Mouse (Mus musculus): ENCODE results near the gene Auts2. TPM values are rescaled to one million over a fixed set of nuclear protein-coding genes. Genes with fewer than 3 reads are reported as not detected.

The Auts2 gene
- polyA plus RNA-seq, 1 experiment from 2014 or later, result 7.5 TPM

DNA sequence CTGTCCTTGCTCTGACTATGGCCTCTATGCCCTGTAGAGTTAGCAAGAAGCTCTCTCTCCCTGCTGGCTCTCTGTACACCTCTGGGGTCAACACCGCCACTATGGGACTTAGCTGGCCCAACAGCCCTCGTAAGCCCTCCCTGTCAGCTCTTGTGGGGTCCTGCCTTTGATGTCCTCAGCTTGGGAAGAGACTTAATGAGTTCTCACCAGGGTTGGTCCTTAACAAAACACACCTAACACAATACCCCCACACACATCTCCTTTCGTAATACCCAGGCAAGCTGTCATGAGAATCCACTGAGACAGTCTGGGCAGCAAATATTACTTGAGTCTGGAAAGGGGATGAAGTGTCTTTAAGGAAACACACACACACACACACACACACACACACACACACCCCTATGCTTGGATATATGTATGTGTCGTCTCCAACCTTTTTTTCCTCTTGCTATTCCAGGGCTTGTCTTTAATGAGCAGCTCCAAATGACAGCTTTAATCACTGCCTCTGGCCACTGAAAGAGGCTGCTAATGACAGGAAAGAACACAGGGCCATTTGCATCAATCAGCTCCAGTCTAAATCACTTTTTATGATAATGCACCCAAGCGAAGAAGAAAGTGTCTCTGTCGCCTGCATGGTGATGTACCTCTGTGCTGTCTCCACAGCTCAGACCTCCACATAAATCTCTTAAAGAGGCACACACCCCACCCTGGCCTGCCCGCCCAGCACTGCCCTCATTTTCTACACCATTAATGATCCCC is 941.0 kb downstream of the Auts2 start:
- Histone ChIP-seq H3K9ac (ENCODE audit: low read depth, low read length) (no peak overlapping the region), H3K27ac (no peak overlapping the region), H3K4me2 (ENCODE audit: low read length) (no peak overlapping the region), H3K9me3 (replicated peaks; ENCODE audit: low read length) (no peaks in the 10 kb centered on the region), H3K4me1 (replicated peaks; ENCODE audit: insufficient read depth, low read length) (0 out of 2 replicates have a peak, but pooled peaks cover 5% of the 10 kb centered on the region), H3K27me3 (ENCODE audit: insufficient read depth, low read length) (no peaks in the 10 kb centered on the region), H3K36me3 (ENCODE audit: insufficient read depth, low read length) (no peaks in the 10 kb centered on the region), H3K4me3 (replicated peaks; ENCODE audit: low read depth, low read length) (no peak overlapping the region)
- peak; percentile 70 for DNase-seq (ENCODE audit: low spot score)
- 0 out of 2 replicates have a peak, but pooled peaks have one; percentile 31 for ATAC-seq (replicated peaks; ENCODE audit: low FRiP score, low read depth)
- no peak for TF ChIP-seq CTCF (IDR thresholded peaks at IDR 0.05; ENCODE audit: low read depth)
- 58% methylated on average over 7 of the region's 7 CpGs for WGBS

GRCm38 (mm10) chr5:131600325-131601125 is 942.6 kb downstream of the Auts2 start:
- 0 out of 2 replicates have a peak, but pooled peaks cover 5% of the 10 kb centered on the region for H3K4me1 ChIP-seq (replicated peaks; ENCODE audit: insufficient read depth, low read length)
- H3K27ac ChIP-seq, result no peak overlapping the region
- peak; percentile 62 for DNase-seq (ENCODE audit: low spot score)
- H3K4me3 ChIP-seq (replicated peaks; ENCODE audit: low read depth, low read length), result no peak overlapping the region
- no peak overlapping the region for H3K4me2 ChIP-seq (ENCODE audit: low read length)
- H3K36me3 ChIP-seq (ENCODE audit: insufficient read depth, low read length), result no peaks in the 10 kb centered on the region
- no peak overlapping the region for H3K9ac ChIP-seq (ENCODE audit: low read depth, low read length)
- WGBS, result 31% methylated on average over 14 of the region's 14 CpGs
- ATAC-seq (replicated peaks; ENCODE audit: low FRiP score, low read depth), result peak; percentile 77
- no peaks in the 10 kb centered on the region for H3K9me3 ChIP-seq (replicated peaks; ENCODE audit: low read length)
- no peak for TF ChIP-seq CTCF (IDR thresholded peaks at IDR 0.05; ENCODE audit: low read depth)
- no peaks in the 10 kb centered on the region for H3K27me3 ChIP-seq (ENCODE audit: insufficient read depth, low read length)

- Histone ChIP-seq H3K4me2 (ENCODE audit: low read length) (no peak overlapping the region), H3K4me1 (replicated peaks; ENCODE audit: insufficient read depth, low read length) (0 out of 2 replicates have a peak, but pooled peaks cover 5% of the 10 kb centered on the region), H3K36me3 (ENCODE audit: insufficient read depth, low read length) (no peaks in the 10 kb centered on the region), H3K9me3 (replicated peaks; ENCODE audit: low read length) (no peaks in the 10 kb centered on the region), H3K27me3 (ENCODE audit: insufficient read depth, low read length) (no peaks in the 10 kb centered on the region), H3K4me3 (replicated peaks; ENCODE audit: low read depth, low read length) (no peak overlapping the region), H3K27ac (no peak overlapping the region), H3K9ac (ENCODE audit: low read depth, low read length) (no peak overlapping the region)
- no peak for ATAC-seq (replicated peaks; ENCODE audit: low FRiP score, low read depth)
- no peak for DNase-seq (ENCODE audit: low spot score)
- no peak for TF ChIP-seq CTCF (IDR thresholded peaks at IDR 0.05; ENCODE audit: low read depth)
- WGBS, result 91% methylated on average over 3 of the region's 3 CpGs
Observed at GRCm38 (mm10) chr5:131597503-131597902, 945.6 kb downstream of the Auts2 start.

DNA sequence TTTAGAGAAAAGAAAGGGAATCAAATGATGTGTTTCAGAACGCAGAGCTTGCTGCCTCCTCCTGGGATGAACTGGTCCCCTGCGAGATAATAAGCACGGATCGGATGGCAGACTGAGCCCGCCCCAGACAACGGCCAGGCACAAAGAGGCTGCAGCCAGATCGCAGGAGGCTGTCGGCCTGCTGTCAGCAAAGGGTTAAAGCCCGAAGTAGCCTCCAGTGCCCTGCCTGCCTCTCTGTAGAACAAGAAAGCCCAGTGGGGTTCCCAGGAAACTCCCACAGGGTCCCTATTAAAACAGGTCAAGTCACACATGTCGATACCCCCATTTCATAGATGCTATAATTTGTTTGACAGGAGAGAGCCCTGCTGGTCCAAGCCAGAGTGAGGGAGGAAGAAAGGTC is 946.6 kb downstream of the Auts2 start:
- no peaks in the 10 kb centered on the region for H3K36me3 ChIP-seq (ENCODE audit: insufficient read depth, low read length)
- H3K27me3 ChIP-seq (ENCODE audit: insufficient read depth, low read length), result no peaks in the 10 kb centered on the region
- no peak overlapping the region for H3K4me3 ChIP-seq (replicated peaks; ENCODE audit: low read depth, low read length)
- 19% methylated on average over 10 of the region's 10 CpGs for WGBS
- H3K27ac ChIP-seq, result no peak overlapping the region
- H3K9ac ChIP-seq (ENCODE audit: low read depth, low read length), result no peak overlapping the region
- H3K4me1 ChIP-seq (replicated peaks; ENCODE audit: insufficient read depth, low read length), result 0 out of 2 replicates have a peak, but pooled peaks cover 5% of the 10 kb centered on the region
- no peak overlapping the region for H3K4me2 ChIP-seq (ENCODE audit: low read length)
- ATAC-seq (replicated peaks; ENCODE audit: low FRiP score, low read depth) (no peak), DNase-seq (ENCODE audit: low spot score) (no peak)
- no peak for TF ChIP-seq CTCF (IDR thresholded peaks at IDR 0.05; ENCODE audit: low read depth)
- no peaks in the 10 kb centered on the region for H3K9me3 ChIP-seq (replicated peaks; ENCODE audit: low read length)

DNA sequence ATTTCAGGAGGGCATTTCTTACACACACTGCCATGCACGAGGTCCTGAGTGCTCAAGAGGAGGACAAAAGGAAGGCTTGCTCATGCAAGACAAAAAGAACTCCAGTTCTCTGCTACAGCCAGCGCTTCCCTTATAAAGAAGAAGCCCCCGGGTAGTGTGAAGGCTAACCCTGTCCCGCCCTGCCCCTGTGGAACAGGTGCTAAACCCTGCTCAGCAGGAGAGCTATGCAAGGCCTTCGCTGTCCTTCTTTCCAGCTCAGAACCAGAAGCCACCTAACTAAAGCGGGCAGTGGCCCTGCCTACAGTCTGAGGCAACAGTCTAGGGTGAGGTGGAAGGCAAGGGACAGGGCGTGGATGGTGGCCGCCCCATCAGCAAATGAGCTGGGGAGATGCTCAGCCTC is 947.4 kb downstream of the Auts2 start:
- H3K27ac ChIP-seq, result no peak overlapping the region
- WGBS, result 52% methylated on average over 8 of the region's 8 CpGs
- H3K36me3 ChIP-seq (ENCODE audit: insufficient read depth, low read length), result no peaks in the 10 kb centered on the region
- no peak for TF ChIP-seq CTCF (IDR thresholded peaks at IDR 0.05; ENCODE audit: low read depth)
- H3K4me2 ChIP-seq (ENCODE audit: low read length), result no peak overlapping the region
- no peaks in the 10 kb centered on the region for H3K9me3 ChIP-seq (replicated peaks; ENCODE audit: low read length)
- H3K4me3 ChIP-seq (replicated peaks; ENCODE audit: low read depth, low read length), result no peak overlapping the region
- 0 out of 2 replicates have a peak, but pooled peaks cover 5% of the 10 kb centered on the region for H3K4me1 ChIP-seq (replicated peaks; ENCODE audit: insufficient read depth, low read length)
- DNase-seq (ENCODE audit: low spot score) (no peak), ATAC-seq (replicated peaks; ENCODE audit: low FRiP score, low read depth) (no peak)
- H3K9ac ChIP-seq (ENCODE audit: low read depth, low read length), result no peak overlapping the region
- no peaks in the 10 kb centered on the region for H3K27me3 ChIP-seq (ENCODE audit: insufficient read depth, low read length)

DNA sequence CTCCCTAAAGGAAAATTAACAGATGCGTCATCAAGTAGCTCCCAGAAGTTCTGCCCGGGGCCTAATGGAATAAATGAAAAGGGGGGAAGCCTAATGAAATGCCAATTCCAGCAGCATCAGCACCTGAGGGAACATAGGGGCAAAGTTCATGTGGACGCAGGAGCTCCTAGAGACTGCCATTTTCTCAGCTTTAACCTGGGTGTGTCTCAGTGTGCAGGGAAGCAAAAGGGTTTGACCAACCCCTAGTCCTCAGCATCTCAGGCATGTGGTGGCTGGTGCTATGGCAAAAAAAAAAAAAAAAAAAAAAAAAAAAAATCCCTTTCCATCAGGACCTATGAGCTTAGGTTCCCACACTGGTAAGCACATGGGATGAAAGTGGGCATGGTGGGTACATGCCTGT is 948.5 kb downstream of the Auts2 start:
- Histone ChIP-seq H3K27me3 (ENCODE audit: insufficient read depth, low read length) (no peaks in the 10 kb centered on the region), H3K27ac (no peak overlapping the region), H3K4me2 (ENCODE audit: low read length) (no peak overlapping the region), H3K4me3 (replicated peaks; ENCODE audit: low read depth, low read length) (no peak overlapping the region), H3K36me3 (ENCODE audit: insufficient read depth, low read length) (no peaks in the 10 kb centered on the region), H3K9ac (ENCODE audit: low read depth, low read length) (no peak overlapping the region), H3K9me3 (replicated peaks; ENCODE audit: low read length) (no peaks in the 10 kb centered on the region), H3K4me1 (replicated peaks; ENCODE audit: insufficient read depth, low read length) (no peaks in the 10 kb centered on the region)
- no peak for DNase-seq (ENCODE audit: low spot score)
- WGBS, result 63% methylated on average over 3 of the region's 3 CpGs
- TF ChIP-seq CTCF (IDR thresholded peaks at IDR 0.05; ENCODE audit: low read depth), result no peak
- ATAC-seq (replicated peaks; ENCODE audit: low FRiP score, low read depth), result no peak

Measured in kidney, postnatal 0 days (tissue).